Mouse (Mus musculus): ENCODE results near the gene Gnpat.

Gnpat gene

DNA sequence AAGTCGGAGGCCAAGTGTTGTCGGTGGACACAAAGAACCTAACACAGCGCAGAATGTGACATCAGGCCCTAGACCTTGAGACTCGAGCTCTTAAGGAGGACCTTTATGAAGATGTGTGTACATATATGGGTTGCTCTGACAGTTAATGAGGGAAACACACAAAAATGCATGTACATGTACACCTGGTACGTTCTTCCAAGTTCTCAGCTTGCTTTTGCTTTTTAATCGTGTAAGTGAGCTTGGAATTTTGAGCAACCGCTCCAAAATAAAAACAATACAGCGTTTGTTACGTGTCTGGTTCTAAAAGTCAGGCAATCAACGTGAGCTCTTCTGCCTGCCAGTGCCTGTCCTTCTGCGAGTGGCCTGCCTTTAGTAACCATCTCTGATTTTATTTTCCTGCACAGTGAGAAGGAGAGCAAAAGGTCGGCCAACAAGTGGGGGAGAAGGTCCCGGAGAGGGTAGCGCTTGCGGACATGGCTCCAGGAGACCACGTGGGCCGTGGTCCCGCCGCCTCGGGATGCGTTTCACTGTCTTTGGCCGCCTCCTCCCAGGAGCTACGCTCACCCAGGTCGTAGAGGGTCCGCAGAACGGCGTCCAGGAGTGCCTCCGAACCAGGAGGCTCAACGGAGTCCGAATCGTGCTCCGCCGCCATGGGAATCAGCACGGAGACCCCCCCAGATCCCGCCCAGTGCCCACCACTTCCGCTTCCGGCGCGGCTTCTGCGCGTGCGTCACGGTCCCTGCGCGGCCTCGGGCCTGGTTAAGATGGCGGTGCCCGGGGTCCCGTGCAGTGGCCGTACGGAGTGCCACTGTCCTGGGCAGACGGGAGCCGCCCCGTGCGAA lies at the start of gene Gnpat, which contains the start of gene 2810004N23Rik:
Gene Gnpat, plus strand, starts transcription at position 713 of the 842 bp plus-strand sequence.
Gene 2810004N23Rik, minus strand, starts transcription at position 800 of the 842 bp plus-strand sequence.
- DNase-seq (ENCODE audit: low read depth in 2 of 2, low spot score in 2 of 2), result peak; percentile 94 to 97

DNA sequence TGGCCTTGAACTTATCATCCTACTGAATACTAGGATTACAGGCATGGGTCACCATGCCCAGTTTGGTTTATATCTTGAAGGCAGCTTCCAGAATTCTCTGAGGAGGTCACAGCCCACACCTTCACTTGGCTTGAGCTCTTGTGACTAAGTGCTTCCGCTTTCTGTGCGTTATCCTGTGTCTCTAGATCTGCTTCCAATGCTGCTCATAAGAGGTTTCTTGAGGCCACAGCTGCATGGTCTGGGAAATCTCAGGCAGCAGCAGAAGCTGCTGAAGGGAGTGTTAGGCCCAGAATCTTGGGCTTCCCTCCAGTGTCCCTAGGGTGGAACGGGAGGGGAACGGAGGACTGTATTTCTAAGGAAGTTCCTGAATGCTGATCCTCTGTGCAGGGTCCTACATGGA lies 49.5 kb upstream of the Gnpat start:
- no peak for DNase-seq (ENCODE audit: low read depth in 2 of 2, low spot score in 2 of 2)

DNA sequence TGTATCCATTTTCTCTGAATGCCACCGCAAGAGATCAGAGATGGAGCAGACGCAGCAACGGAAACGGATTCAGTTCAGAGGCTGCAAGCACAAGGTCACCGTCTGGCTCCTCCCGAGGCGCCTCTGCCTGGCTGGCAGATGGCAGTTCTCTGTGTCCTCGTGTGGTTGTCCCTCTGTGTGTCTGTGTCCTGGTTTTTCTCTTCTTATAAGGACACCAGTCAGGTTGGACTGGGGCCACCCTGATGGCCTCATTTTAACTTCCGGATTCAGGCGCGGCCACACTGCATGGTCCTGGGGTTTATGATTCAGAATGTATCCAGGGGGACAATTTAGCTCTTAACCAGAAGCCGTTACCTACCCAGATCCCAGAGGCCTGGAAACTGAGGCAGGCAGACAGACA lies 47.0 kb upstream of the Gnpat start:
- DNase-seq (ENCODE audit: low read depth in 2 of 2, low spot score in 2 of 2), result no peak

DNA sequence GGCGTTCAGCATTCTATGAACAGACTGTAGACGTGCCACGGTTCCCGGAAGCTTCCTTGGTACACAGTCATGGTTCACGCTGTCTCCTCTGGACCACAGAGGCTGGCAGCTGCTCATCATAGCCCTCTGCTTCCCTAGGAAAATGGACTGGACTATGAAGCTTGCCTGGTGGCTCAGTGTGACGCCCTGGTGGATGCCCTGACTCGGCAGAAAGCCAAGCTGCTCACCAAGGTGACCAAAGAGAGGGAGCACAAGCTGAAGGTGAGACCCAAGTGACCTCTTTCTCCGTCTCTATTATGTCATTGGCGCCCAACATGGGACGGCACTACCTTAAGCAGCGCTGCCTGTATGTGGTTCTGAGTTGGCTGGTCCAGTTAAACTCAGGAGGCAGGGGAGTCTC lies 46.0 kb upstream of the Gnpat start:
- DNase-seq (ENCODE audit: low read depth in 2 of 2, low spot score in 2 of 2), result no peak

DNA sequence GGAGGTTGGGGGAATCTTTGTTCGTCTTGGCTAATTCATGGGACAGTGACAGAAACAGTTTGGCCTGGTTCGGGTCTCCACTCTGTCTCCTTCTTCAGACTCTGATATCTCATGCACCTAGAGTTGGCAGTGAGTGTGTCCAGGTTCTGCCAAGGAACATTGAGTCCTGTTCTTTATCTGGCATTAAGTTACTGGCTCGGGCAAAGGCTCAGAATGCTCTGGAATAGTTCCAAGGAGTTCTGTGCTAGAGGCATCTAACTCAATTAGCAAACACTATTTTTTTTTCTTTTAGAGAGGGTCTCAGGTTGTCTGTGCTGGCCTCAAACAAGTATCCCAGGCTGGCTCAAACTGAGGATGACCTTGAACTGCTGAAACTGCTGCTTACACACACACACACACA lies 45.5 kb upstream of the Gnpat start:
- DNase-seq (ENCODE audit: low read depth in 2 of 2, low spot score in 2 of 2), result no peak

DNA sequence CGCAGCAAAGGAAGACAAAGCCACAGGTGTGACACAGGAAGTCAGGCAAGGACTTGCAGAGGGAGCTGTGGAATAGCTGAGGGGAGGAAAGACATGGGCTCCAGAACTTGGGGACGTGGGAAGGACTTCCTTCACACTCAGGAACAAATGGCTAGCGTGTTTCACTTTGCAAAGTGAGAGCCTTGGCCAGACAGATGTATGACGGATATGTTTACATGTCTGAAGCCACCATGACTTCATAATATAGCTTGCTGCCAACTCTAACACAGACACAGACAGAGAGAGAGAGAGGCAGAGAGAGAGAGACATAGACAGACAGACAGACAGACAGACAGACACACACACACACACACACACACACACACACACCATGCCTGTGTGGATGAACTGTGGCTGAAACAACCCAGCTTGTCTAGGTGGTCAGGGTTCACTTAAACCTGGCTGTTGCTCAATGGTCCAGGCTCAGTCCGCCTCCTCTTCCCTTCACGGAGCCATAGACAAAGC lies 43.2 kb upstream of the Gnpat start:
- no peak for DNase-seq (ENCODE audit: low read depth in 2 of 2, low spot score in 2 of 2)

DNA sequence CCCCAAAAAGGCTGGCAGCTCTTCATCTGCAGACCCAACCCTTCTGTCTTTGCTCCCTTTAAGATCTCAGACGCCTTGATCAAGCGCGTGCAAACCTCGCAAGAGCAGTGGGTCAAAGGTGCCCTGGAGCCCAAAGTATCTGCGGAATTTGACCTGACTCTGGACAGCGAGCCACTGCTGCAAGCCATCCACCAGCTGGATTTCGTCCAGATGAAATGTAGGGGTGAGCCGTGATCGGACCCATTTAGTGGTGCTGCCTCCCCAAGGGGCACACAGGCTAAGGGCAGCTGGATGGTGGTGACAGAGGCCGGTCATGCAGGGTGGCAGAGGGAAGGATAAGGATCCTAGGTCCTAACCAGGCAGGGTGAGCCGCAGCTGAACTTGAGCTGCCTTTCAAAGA lies 42.7 kb upstream of the Gnpat start:
- no peak for DNase-seq (ENCODE audit: low read depth in 2 of 2, low spot score in 2 of 2)

DNA sequence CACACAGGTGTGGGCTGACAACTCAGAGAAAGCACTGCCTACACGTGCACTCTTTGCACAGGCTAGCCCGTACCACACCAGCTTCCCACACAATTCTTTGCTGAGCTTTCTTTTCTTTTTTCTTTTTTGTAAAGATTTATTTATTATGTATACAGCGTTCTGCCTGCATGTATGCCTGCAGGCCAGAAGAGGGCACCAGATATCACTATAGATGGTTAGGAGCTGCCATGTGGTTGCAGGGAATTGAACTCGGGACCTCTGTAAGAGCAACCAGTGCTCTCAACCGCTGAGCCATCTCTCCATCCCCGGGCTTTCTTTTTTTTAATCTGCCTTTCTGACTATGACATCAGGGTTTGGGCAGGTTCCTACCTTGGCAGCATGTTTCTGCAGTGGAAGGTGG lies 39.3 kb upstream of the Gnpat start:
- no peak for DNase-seq (ENCODE audit: low read depth in 2 of 2, low spot score in 2 of 2)

DNA sequence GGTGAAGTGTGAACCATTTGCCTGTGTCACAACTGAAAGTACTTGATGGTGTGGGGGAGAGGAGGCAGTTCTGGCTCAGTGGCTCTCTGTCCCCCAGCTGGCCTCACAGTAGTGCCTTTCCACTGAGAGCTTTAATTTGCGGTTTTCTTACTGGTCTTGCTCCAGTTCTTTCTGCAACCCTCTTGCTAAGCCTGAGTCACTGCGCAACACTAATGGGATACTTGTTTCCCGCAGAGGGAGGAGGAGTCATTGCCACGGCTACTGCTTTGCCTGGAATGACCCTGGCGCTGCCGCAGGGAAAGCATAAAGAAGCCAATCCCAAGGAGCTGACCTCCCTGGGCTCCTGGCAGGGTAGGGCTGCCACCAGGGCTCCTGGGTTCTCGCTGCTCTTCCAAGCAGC lies 36.2 kb upstream of the Gnpat start:
- no peak for DNase-seq (ENCODE audit: low read depth in 2 of 2, low spot score in 2 of 2)

DNA sequence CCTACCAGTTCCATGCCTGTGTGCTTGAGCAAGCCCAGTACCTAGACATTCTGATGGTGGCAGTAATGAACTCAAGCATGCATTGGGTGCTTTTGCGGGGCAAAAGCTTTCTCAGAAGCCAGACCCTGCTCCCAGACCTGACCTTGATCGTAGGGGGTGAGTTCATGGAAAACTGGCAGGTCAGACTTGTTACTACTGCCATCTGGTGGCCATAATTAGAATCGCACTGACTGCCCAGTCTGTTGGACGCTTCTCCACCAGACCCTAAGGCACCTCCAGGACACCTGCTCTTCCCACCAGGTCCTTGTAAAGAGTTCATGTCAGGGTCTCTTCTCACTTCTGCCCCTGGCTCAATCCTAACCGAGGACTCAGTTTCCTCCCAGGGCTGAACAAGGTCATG lies 35.4 kb upstream of the Gnpat start:
- DNase-seq (ENCODE audit: low read depth in 2 of 2, low spot score in 2 of 2), result peak; percentile 13 to 31

DNA sequence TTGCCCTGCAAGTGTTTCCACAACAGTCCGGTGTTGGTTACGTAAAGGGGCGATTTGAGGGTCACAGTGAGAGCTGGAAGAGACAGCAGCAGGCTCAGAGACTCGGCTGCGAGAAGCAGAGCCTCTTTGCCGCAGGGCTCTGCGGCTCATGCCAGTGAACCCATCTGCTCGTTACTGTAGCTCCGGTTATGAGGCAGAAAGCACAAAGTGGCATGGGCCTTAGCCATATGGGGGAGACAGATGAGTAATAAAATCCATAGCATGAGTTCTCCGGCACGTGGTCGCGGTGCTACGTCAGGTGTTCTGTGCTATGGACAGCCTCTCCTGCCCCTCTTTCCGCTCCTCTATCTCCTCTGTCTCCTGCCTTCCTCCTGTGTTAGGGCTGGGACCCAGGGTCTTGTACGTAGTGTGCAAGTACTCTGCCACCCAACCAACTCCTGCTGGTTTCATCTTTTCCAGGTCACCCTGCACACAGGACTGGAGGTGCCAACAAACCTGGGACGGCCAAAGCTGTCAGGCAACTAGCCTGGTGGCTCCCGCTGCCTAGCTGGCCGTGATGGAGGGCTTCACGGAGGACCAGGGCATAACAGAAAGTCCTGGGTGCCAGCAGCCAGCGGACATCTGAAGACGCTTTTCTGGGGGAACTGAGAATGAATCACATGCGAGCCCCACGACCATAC lies 34.1 kb upstream of the Gnpat start:
- DNase-seq (ENCODE audit: low read depth in 2 of 2, low spot score in 2 of 2), result no peak

DNA sequence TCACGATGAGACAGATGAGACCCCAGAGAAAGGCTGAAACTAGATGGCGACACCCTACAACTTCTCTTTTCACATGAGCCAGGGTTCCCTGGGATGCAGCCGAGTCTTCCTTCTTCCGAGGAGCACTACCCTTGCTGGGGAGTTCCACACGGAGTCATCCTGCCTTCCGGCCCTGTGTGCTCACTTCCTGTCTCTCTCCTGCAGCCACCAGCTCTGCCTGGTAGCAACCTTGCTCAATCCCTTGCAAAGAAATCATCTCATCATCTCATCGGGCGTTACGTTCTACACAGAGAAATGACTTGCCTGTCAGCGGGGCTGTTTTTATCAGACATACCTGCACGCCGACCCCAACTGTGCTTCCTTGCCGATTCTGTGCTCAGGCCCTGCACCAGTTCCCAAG lies 32.8 kb upstream of the Gnpat start:
- DNase-seq (ENCODE audit: low read depth in 2 of 2, low spot score in 2 of 2), result no peak

DNA sequence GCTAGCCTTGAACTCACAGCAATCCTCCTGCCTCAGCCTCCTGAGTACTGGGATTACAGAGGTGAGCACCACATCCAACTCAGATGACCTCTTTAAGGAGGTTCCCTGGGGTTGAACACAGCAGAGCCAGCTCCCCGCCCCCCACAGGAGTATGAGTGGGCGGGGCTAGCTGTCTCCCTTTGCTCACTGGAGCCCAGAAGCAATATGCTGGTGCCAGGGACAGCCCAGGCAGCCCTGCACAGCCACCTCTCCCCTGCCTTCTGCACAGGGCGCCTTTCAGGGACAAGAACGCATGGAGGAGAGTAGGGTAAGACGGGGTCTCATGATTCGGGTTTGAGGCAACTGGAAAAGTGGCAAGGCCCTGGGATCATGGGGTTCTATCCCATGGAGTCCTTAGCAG lies 31.3 kb upstream of the Gnpat start:
- DNase-seq (ENCODE audit: low read depth in 2 of 2, low spot score in 2 of 2), result no peak

DNA sequence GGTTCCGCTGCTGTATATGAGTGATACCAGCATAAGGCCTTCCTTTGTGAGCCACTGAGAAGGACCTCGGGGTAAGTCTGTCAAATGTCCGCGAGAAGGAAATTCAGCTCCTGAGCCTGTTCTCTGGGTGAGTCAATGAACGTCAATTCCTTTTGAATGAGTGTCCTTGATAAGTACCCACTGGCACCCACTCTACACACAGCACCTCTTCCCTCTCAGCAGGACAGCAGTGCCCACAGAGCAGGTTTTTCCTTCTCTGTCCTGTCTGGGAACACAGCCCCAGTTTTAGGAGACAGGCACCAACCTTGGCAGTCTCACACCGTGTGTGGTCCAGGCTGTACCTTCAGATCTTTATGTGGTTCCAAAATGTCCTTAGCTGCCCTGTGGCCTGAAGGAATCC lies 30.9 kb upstream of the Gnpat start:
- no peak for DNase-seq (ENCODE audit: low read depth in 2 of 2, low spot score in 2 of 2)

DNA sequence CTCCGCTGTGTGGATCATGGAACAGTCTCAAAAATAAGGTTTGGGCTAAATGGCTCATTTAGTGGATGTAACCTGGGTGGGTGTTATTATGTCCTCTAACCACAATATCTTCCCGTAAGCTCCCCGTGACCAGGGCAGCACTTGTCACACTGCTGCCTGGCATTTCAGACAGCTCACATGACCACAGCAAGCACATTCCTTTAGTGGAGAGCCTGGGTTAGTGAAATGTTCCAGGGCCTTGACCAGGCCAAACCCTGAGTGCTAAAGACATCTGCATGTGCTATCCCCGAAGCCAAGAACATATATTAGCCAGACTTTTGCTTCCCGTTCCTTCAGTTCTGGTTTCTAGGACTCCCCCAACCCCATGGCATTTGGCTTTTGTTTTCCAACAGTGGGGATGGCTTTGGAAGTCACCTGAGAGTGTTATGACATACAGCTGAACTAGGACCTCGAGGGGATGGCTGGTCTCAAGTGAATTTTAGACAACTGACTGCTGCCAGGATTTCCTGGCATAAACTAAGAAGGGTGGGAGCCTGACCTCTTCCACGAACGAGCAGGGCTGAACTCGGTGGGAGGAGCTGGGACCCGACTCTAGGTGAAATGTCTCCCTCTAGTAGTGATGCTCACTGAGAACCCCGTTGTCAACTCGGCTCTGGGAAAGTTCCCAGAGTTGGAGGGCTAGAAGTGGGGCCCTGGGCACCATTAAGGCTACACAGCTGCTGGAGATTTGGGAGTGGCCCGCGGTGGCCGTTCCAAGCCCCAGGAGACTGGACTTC lies 29.2 kb upstream of the Gnpat start:
- no peak for DNase-seq (ENCODE audit: low read depth in 2 of 2, low spot score in 2 of 2)

DNA sequence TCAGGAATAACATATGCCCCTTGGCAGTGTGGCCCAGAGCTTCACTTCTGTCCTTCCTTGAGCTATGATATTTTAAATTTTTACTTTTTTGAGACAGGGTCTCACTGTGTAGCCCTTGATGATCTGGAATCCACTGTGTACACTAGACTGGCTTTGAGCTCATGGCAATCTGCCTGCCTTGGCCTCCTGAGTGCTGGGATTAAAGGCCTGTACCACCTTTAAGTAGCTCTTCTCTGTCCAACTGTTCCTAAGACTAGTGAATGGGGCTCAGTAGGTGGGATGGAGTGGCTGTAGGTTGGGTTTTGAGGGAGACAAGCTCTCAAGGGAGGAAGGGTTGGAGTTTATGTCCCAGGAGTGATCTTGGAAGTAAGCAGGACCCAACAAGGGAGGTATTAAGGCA lies 27.0 kb upstream of the Gnpat start:
- DNase-seq (ENCODE audit: low read depth in 2 of 2, low spot score in 2 of 2), result no peak

DNA sequence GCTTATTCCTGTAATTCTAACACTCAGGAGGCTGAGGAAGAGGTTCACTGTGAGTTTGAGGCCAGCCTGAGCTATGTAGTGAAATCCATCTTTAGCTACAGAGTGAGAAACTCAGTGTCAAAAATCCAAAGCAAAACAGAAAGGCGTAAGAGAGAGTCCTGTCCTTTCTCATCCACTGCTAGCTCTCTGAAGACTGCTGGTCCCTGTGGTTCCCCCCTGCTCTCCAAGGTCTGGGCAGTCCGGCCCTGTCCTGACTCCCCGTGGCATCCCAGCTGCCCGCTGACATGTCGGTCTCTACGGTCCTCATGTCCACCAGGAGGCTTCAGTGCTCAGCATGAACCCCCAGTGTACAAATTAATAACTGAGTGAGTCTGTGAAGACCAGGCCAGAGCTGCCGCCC lies 26.6 kb upstream of the Gnpat start:
- no peak for DNase-seq (ENCODE audit: low read depth in 2 of 2, low spot score in 2 of 2)

DNA sequence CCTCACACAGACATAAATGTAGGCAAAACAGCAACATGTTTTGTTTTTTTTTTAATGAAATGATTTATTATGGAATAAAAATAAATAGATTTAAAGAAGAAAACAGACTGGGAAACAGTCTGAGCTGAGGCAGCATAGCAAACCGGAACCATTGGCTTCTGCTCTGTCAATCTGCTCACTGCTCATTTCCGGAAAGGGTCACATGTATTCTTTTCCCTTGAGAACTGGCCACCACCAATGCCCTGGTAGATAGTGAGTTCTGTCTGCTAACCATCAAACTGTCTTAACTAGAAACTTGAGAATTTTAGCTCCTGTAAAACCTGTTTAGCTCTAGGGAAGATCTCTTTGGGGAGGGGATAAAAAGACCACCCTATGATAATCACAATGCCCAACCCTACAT lies 25.9 kb upstream of the Gnpat start:
- DNase-seq (ENCODE audit: low read depth in 2 of 2, low spot score in 2 of 2), result no peak

DNA sequence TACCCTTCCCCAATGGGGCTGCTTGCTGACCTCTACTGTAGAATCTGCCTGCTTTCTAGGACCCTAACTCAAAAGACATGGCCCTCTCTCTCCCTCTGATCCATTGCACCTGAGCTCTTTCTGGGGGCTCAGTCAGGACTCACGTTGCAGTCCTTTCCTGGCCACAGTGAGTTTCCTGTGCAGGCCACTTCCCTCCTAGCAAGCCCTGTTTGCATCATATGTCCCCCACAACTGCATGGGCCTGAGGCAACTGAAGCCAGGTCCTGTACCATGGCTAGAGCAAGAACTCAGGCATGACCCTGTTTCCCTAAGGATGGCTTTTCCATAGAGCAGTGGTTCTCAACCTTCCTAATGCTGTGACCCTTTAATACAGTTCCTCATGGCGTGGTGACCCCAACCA lies 24.9 kb upstream of the Gnpat start:
- DNase-seq (ENCODE audit: low read depth in 2 of 2, low spot score in 2 of 2), result no peak

DNA sequence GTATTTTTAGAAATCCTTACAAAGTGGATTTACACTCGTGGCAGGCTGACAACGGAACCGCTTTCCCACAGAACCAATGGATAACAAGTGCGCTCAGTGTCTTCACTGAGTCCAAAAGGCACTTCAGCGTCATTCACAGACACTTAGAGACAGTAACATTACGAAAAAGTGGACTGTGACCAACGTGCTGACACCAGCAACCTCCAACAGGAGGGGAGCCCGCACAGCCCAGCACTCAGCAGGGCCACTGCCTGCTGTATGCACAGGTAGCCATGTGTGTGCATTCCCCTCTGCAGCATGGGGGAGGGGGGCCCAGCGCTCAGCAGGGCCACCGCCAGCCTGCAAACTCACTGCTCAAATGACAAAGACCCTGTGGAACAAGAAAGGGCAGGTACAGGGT lies 23.5 kb upstream of the Gnpat start:
- DNase-seq (ENCODE audit: low read depth in 2 of 2, low spot score in 2 of 2), result no peak

DNA sequence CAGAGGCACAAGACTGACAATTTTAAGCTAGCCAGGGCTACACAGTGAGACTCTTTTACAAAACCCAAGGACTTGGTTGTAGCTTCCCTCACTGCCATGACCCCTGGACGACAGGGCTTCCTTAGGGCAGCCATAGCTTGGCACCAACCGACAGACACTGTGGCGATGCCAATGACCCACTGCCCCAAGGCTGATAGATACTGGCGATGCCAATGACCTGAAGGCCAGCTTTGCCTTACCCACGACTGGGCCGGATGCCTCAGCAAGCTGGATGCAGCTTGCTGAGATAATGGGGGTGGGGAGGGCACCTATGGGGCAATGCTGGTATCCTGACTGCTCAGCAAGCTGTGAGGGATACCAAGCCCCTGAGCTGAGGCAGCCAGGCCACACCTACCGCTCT lies 21.9 kb upstream of the Gnpat start:
- DNase-seq (ENCODE audit: low read depth in 2 of 2, low spot score in 2 of 2), result no peak

DNA sequence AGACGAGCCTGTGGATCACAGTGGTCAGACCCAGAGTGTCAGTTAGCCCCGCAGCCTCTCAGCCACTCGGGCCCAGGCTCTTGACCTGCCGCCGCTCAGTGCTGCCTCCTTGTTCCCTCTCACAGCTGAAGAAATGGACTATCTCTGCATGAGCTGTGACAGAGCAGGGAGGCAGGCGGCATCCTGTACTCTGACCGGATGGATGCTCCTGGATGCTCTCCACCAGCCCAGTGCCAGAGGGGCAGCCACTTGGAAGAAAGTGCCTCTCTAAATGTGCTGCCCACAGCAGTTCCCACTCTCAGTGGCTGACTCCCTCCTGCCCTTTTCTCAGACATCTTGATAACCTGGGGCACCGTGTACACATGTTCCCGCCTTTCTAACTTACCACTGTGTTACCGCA lies 21.1 kb upstream of the Gnpat start:
- no peak for DNase-seq (ENCODE audit: low read depth in 2 of 2, low spot score in 2 of 2)
